Mouse (Mus musculus): ENCODE data around the gene Vps37b. TPM values are rescaled to one million over a fixed set of nuclear protein-coding genes. Genes with fewer than 3 reads are reported as not detected.
A peak's percentile ranks its signal among the peaks of the same experiment; 100 is the strongest.
"Not testable (repeated sequence)": the region's sequence is repeated elsewhere in the genome, so short reads cannot be mapped to it uniquely, and the experiment has no call there.

Gene Vps37b
- 10 to 100 TPM; 41.1 to 58.1 TPM for total RNA-seq (2021)
- long read RNA-seq, experiment 1, transcript Vps37b-201 (4 exons, 2,522 nt): major isoform, 129 of 243 reads
- long read RNA-seq, experiment 1, partial matches to known transcripts: 1 of 243 reads
- long read RNA-seq, experiment 1, other reads (novel, unspliced or antisense): 113 of 243 reads
- long read RNA-seq, experiment 2, transcript Vps37b-201 (4 exons, 2,522 nt): major isoform, 87 of 140 reads
- long read RNA-seq, experiment 2, partial matches to known transcripts: 1 of 140 reads
- long read RNA-seq, experiment 2, other reads (novel, unspliced or antisense): 51 of 140 reads

GRCm38 (mm10) chr5:124032001-124032508 is at the start of gene Vps37b:
TSS of gene Vps37b (minus strand) at chr5:124032270.
- DNase-seq: peak; percentile 96

DNA sequence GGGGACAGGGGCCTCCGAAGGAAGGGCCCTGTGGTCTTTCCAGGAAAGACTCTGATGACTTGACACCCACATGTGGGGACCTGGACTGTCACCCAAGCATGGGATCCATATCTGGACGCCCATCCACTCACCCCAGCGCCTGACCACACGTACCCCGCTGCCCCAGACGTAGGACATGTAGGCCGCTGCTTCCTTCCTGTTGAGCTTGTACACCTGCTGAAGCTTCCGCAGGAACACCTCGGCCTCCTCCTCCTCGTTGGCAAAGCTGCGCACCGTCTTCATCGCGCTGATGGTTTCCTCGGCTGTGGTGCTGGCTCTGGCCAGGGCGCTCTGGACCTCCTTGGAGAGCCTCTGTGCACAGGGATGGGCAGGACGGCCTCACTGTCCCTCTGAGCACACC is 47.8 kb upstream of the Vps37b start:
- DNase-seq: no peak

GRCm38 (mm10) chr5:124078794-124079416 is 46.8 kb upstream of the Vps37b start:
- DNase-seq: no peak

GRCm38 (mm10) chr5:124077856-124078460 is 45.9 kb upstream of the Vps37b start:
- DNase-seq: no peak

- no peak for DNase-seq
Measured at GRCm38 (mm10) chr5:124077241-124077640, 45.2 kb upstream of the Vps37b start.

DNA sequence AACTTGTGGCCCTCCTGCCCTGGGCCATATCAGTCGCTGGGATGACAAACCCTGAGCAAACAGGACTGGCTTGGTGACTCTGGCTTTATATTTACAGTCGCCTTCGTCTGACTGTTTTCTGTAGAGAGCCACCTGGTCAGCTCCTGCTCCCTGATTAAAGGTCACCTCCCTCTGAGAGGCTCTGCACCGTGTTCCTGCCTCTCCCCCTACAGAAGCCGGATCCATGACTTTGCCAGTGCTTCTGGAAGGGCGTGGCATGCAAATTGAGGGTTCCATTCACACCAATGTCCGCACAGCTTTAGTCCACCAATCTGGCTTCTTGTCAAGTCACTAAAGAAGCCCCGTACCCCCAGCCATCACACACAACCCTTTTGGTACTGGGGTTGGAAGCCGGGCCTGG is 44.5 kb upstream of the Vps37b start:
- DNase-seq: no peak

GRCm38 (mm10) chr5:124075716-124076115 is 43.6 kb upstream of the Vps37b start:
- no peak for DNase-seq

DNA sequence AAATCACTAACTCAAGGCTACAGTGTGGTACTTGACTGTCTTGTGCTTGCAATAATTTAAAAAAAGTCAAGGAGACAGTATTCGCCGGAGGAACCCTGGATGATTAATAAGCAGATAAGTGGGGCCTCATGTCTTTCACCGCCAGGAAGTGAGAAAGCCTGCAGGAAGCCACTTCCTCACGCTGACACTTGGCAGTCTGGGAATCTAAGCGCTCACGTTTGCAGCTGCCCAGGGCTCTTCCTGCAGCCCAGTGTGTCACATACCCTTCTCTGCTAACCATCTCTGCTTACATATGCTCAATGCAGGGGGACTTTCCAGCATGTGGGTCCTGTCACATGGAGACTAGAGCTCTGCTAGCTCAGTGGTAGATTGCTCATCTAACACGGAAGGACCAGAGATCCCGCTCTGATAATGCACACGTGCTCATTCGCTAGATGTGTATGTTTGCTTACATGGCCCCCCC is 42.8 kb upstream of the Vps37b start:
- peak; percentile 49 for DNase-seq

GRCm38 (mm10) chr5:124073682-124074081 is 41.6 kb upstream of the Vps37b start:
- DNase-seq: no peak

DNA sequence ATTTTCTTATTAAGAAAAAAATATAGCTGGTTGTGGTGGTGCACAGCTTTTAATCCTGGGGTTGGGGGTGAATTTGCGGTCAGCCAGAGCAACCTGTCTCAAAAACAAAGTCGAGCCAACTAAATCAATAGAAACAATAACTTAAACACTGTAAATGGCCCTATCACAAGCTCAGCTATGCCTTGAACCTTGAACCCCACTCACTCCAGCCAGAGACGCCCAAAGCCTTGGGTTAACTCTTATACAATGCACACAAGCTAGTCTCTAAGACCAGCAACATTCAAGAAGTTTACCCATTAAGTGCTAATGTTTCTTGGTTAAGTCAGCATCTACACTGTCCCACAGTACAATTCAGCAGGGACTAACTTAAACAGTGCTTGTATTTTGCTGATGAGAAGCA is 37.6 kb upstream of the Vps37b start:
- no peak for DNase-seq

- DNase-seq: no peak
Measured at GRCm38 (mm10) chr5:124062037-124062824, 30.2 kb upstream of the Vps37b start.

DNA sequence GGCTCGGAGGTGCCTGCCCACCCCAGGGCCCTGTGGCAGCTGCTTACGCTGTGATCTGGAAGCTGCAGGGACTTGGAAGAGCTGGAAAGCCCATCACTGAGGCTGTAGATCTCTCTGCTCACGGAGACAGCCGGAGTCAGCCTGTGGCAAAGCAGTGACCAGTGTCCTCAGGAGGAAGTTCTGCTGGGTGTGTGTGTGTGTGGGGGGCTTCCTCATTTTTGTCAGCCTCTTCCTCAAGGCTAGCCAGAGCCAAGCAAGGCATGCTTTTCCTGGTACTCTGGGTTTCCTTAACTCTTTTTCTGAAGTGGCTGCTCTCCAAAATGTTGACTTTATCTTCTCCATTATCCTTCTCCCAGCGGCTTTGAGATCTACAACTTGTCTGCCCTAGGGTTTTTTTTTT is 27.6 kb upstream of the Vps37b start:
- no peak for DNase-seq

- DNase-seq: no peak
Measured at GRCm38 (mm10) chr5:124058749-124059148, 26.7 kb upstream of the Vps37b start.

DNA sequence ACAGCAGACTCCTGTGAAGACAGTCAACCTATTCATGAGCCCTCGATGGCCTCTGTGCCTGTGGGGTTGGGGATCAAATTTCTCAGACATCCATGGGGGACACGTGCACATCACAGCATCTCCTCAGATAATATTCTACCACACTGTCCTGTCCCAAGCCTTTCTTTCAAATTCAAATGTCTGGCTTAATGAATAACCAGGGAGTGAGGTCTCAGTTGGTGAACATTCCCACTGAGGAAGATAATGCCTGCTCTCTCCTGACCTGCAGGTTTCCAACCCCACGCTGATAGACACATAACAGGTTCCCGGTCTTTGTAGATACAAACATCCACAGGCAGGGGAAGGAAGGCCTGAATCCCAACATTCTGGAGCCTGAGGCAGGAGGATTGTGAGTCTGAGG is 24.9 kb upstream of the Vps37b start:
- DNase-seq: no peak

- no peak for DNase-seq
Measured at GRCm38 (mm10) chr5:124056219-124056618, 24.1 kb upstream of the Vps37b start.

DNA sequence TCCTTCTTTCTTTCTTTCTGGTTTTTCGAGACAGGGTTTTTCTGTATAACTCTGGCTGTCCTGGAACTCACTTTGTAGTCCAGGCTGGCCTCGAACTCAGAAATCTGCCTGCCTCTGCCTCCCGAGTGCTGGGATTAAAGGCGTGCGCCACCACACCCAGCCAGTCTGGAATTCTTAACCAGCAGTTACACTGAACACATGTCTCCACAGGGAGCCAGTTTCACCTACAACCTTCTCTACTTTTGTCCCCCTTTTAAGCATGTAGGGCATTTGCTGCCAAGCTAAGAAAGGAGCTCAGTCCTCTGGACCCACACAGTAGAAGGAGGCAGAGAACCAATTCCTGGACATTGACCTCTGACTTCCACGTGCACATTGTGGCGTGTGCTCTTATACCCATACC is 20.6 kb upstream of the Vps37b start:
- not testable (repeated sequence) for DNase-seq

GRCm38 (mm10) chr5:124051899-124052491 is 19.9 kb upstream of the Vps37b start:
- no peak for DNase-seq

DNA sequence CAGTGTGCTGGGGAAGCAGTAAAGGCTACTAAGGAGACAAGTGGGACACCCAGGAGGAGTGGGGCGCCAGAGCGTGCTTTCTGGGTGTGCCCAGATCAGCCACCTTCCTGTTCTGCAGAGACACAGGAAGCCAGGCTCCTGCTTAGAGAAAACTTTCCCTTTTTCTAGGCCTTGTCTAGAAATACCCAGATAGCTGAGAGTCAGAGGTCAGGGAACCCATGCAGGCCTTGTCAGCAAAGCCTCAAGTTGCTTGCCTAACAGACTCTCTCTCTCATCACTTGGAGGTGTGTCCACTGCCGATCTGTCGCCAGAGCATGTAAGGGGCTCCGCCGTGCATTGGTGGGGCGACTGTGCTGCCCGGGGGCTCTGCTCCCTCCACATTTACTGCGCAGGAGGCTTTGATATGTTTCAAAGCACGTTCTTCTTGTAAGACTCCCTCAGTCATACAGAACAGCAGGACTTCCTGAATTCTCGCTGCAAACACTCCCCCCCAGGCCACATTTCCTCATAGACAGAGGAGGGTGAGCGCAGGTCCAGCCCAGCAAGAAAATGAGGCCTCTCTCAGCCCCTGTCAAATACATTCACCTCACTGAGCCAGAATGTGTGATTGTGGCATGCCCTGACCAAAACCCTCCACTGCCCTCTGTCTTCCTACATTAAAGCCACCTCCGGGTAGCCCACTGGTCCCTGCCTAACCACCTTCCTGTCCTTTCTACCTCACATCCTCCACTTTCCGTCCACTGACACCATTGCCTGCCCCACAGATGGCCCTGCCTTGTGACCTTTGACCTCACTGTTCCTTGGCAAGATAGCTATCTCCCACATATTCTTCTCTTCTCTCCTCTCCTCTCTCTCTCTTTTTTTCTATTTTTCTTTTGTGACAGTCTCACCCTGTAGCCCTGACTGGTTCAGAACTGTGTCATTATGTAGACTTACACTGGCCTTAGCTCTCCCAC is 18.3 kb upstream of the Vps37b start:
- no peak for DNase-seq

- no peak for DNase-seq
Measured at GRCm38 (mm10) chr5:124049249-124050045, 17.4 kb upstream of the Vps37b start.

Data from adrenal gland, postnatal 10 days (tissue).